Mouse (Mus musculus): ENCODE measurements around the gene Slc35b2.

GRCm38 (mm10) chr17:45606992-45607879, 43.6 kb downstream of the Slc35b2 start:
- TF ChIP-seq POLR2A (IDR thresholded peaks at IDR 0.05; ENCODE audit: insufficient read depth, low read length) (no peak), CTCF (IDR thresholded peaks at IDR 0.05; ENCODE audit: low read depth, low read length) (no peak)

Measured in ES-Bruce4 (cell line).